Mouse (Mus musculus) hindbrain, postnatal 0 days (tissue): Measurements from ENCODE around the gene Ntng2. TPM values are rescaled to one million over a fixed set of nuclear protein-coding genes. Genes with fewer than 3 reads are reported as not detected.
A peak's percentile ranks its signal among the peaks of the same experiment; 100 is the strongest.

Source experiments
- ATAC-seq: fragments of 200-750 bp; cut with Nextera tagmentation; 2 replicates; pipeline ENCODE4 v1.8.0; 2017; ENCODE audit warnings: mild to moderate bottlenecking, moderate TSS enrichment, moderate library complexity
- DNase-seq: peaks from one replicate; pipeline ENCODE4 v3.0.0-alpha.2; 2015; ENCODE audit warnings: low spot score
- H3K27ac ChIP-seq: fragments of 300-500 bp; sonication (generic); 2 replicates; pipeline ENCODE4 v1.5.1; 2014; ENCODE audit warnings: mild to moderate bottlenecking
- H3K27me3 ChIP-seq: fragments of 300-500 bp; sonication (generic); 2 replicates; pipeline ENCODE4 v1.6.1; 2014; ENCODE audit warnings: low read length, mixed read lengths; ENCODE audit not compliant: insufficient read depth
- H3K36me3 ChIP-seq: fragments of 300-500 bp; sonication (generic); 2 replicates; pipeline ENCODE4 v1.6.1; 2014; ENCODE audit warnings: low read length, mixed read lengths; ENCODE audit not compliant: insufficient read depth
- H3K4me1 ChIP-seq: fragments of 300-500 bp; sonication (generic); 2 replicates; pipeline ENCODE4 v1.6.1; 2014; ENCODE audit warnings: antibody characterized with exemption, low read length, mixed read lengths; ENCODE audit not compliant: insufficient read depth
- H3K4me2 ChIP-seq: fragments of 300-500 bp; sonication (generic); 2 replicates; pipeline ENCODE4 v1.6.1; 2014; ENCODE audit warnings: low read depth, mild to moderate bottlenecking, low read length, moderate library complexity, mixed read lengths
- H3K4me3 ChIP-seq: fragments of 300-500 bp; sonication (generic); 2 replicates; pipeline ENCODE4 v1.5.1; 2014; ENCODE audit warnings: low read length
- H3K9ac ChIP-seq: fragments of 300-500 bp; sonication (generic); replicated peaks from 2 replicates; pipeline ENCODE4 v1.6.1; 2014; ENCODE audit warnings: mild to moderate bottlenecking, low read length, moderate library complexity, mixed read lengths
- H3K9me3 ChIP-seq: fragments of 300-500 bp; sonication (generic); 2 replicates; pipeline ENCODE4 v1.6.1; 2016; ENCODE audit warnings: low read length, mixed read lengths
- CTCF ChIP-seq: IDR thresholded peaks from 2 replicates; pipeline ENCODE4 v1.5.1; 2016; ENCODE audit warnings: antibody characterized with exemption, control low read depth, low read depth
- WGBS: fragments of 180-500 bp; shearing (Covaris S2); extraction: QIAGEN DNeasy Blood & Tissue Kit; methylation state at CpG from one replicate; pipeline ENCODE4 v1.1.7; 2014; 5-methylcytosine and 5-hydroxymethylcytosine counted together
- polyA plus RNA-seq: library from polyadenylated mRNA; unstranded; fragments of >200 nt; fragmentation: Nextera tagmentation; extraction: Ambion mirVana; gene quantifications from 2 replicates; pipeline ENCODE4 v1.2.1, GENCODE M21; 2015
- total RNA-seq: library from RNA; depleted of rRNA; stranded (reverse); fragments of >200 nt; gene quantifications from 2 replicates; pipeline ENCODE4 v1.2.3, GENCODE M21; 2014; rRNA removed

Ntng2 gene
- 30.3 and 34.5 TPM in 2 replicates for total RNA-seq
- polyA plus RNA-seq, result 3.4 and 4.6 TPM in 2 replicates

- Histone ChIP-seq H3K4me2 (peak within 1 kb of the TSS; percentile 100), H3K27me3 (peaks cover 5% of the 10 kb centered on the region; the same call in 1 of the 2 replicates), H3K9me3 (no peaks in the 10 kb centered on the region), H3K4me1 (peaks cover 22% of the 10 kb centered on the region), H3K4me3 (peak within 1 kb of the TSS; percentile 66), H3K9ac (peak within 1 kb of the TSS; percentile 60), H3K36me3 (no peaks in the 10 kb centered on the region), H3K27ac (peak within 1 kb of the TSS; percentile 45)
- TF ChIP-seq CTCF, result no peak
- ATAC-seq, result peak; percentile 66
- peak; percentile 74 for DNase-seq
- under 1% methylated on average over 54 of the region's 54 CpGs for WGBS
Observed at GRCm38 (mm10) chr2:29252599-29253204, at the start of gene Ntng2. Ntng2 (minus strand) TSS chr2:29253005.

- WGBS, result 76% methylated on average over 3 of the region's 3 CpGs
- H3K4me3 ChIP-seq, result no peak overlapping the region
- no peak overlapping the region for H3K4me2 ChIP-seq
- H3K9ac ChIP-seq, result no peak overlapping the region
- no peak overlapping the region for H3K27ac ChIP-seq
- TF ChIP-seq CTCF, result no peak
- H3K27me3 ChIP-seq, result no peaks in the 10 kb centered on the region
- ATAC-seq, result no peak
- no peaks in the 10 kb centered on the region for H3K4me1 ChIP-seq
- no peaks in the 10 kb centered on the region for H3K36me3 ChIP-seq
- no peak for DNase-seq
- H3K9me3 ChIP-seq, result peaks cover 5% of the 10 kb centered on the region; the same call in 1 of the 2 replicates
Observed at GRCm38 (mm10) chr2:29295557-29295956, 42.8 kb upstream of the Ntng2 start.

- no peak for DNase-seq
- no peak for TF ChIP-seq CTCF
- Histone ChIP-seq H3K9ac (no peak overlapping the region), H3K36me3 (no peaks in the 10 kb centered on the region), H3K4me3 (no peak overlapping the region), H3K9me3 (no peaks in the 10 kb centered on the region), H3K27ac (no peak overlapping the region), H3K4me1 (no peaks in the 10 kb centered on the region), H3K27me3 (no peaks in the 10 kb centered on the region), H3K4me2 (no peak overlapping the region)
- WGBS, result 80% methylated on average over 5 of the region's 5 CpGs
- no peak for ATAC-seq
Observed at GRCm38 (mm10) chr2:29287651-29288050, 34.8 kb upstream of the Ntng2 start.

- Histone ChIP-seq H3K27ac (0 out of 2 replicates have a peak overlapping the region, but pooled peaks have one; percentile 23), H3K9ac (no peak overlapping the region), H3K9me3 (no peaks in the 10 kb centered on the region), H3K4me3 (no peak overlapping the region), H3K36me3 (no peaks in the 10 kb centered on the region), H3K4me2 (no peak overlapping the region), H3K4me1 (no peaks in the 10 kb centered on the region), H3K27me3 (no peaks in the 10 kb centered on the region)
- WGBS, result 54% methylated on average over 5 of the region's 5 CpGs
- ATAC-seq (peak; percentile 82), DNase-seq (peak; percentile 27)
- TF ChIP-seq CTCF, result no peak
Observed at GRCm38 (mm10) chr2:29277703-29278121, 24.9 kb upstream of the Ntng2 start.

- Histone ChIP-seq H3K4me1 (peaks cover 21% of the 10 kb centered on the region), H3K27me3 (no peaks in the 10 kb centered on the region), H3K9ac (no peak overlapping the region), H3K27ac (peak overlapping the region; percentile 17; the same call in 1 of the 2 replicates), H3K4me2 (no peak overlapping the region), H3K9me3 (no peaks in the 10 kb centered on the region), H3K4me3 (no peak overlapping the region), H3K36me3 (no peaks in the 10 kb centered on the region)
- peak; percentile 64; the same call in 1 of the 2 replicates for ATAC-seq
- TF ChIP-seq CTCF, result no peak
- WGBS, result 29% methylated on average over 7 of the region's 7 CpGs
- DNase-seq, result peak; percentile 74
Observed at GRCm38 (mm10) chr2:29271803-29272518, 19.2 kb upstream of the Ntng2 start.

- 55% methylated on average over 7 of the region's 7 CpGs for WGBS
Observed at GRCm38 (mm10) chr2:29271098-29271497, 18.3 kb upstream of the Ntng2 start.

More at GRCm38 (mm10) chr2:29271098-29271497, 18.3 kb upstream of the Ntng2 start:
- Histone ChIP-seq H3K4me1 (peaks cover 27% of the 10 kb centered on the region), H3K27me3 (no peaks in the 10 kb centered on the region), H3K36me3 (no peaks in the 10 kb centered on the region), H3K9ac (no peak overlapping the region), H3K27ac (peak overlapping the region; percentile 16; the same call in 1 of the 2 replicates), H3K9me3 (no peaks in the 10 kb centered on the region), H3K4me3 (no peak overlapping the region), H3K4me2 (no peak overlapping the region)
- TF ChIP-seq CTCF, result no peak
- ATAC-seq, result peak; percentile 68
- DNase-seq, result peak; percentile 43
